Mouse (Mus musculus) midbrain, postnatal 0 days (tissue): ENCODE data around the gene Krtap10-10. TPM values are rescaled to one million over a fixed set of nuclear protein-coding genes. Genes with fewer than 3 reads are reported as not detected.

ENCODE experiments used
- ATAC-seq: fragments of 200-750 bp; cut with Nextera tagmentation; 2 replicates; pipeline ENCODE4 v1.8.0; 2017; ENCODE audit warnings: moderate number of reproducible peaks, mild to moderate bottlenecking, moderate TSS enrichment, moderate library complexity; ENCODE audit not compliant: low FRiP score
- DNase-seq: peaks from one replicate; pipeline ENCODE4 v3.0.0-alpha.2; 2015; ENCODE audit warnings: low spot score
- H3K27ac ChIP-seq: fragments of 300-500 bp; sonication (generic); 2 replicates; pipeline ENCODE4 v1.5.1; 2014; ENCODE audit warnings: low read depth, mild to moderate bottlenecking, low read length, mixed read lengths
- H3K27me3 ChIP-seq: fragments of 300-500 bp; sonication (generic); 2 replicates; pipeline ENCODE4 v1.6.1; 2014; ENCODE audit warnings: low read length, control low read depth, mixed read lengths; ENCODE audit not compliant: insufficient read depth
- H3K36me3 ChIP-seq: fragments of 300-500 bp; sonication (generic); 2 replicates; pipeline ENCODE4 v1.6.1; 2014; ENCODE audit warnings: low read length, control low read depth, mixed read lengths; ENCODE audit not compliant: insufficient read depth
- H3K4me1 ChIP-seq: fragments of 300-500 bp; sonication (generic); 2 replicates; pipeline ENCODE4 v1.6.1; 2014; ENCODE audit warnings: mild to moderate bottlenecking, control low read depth, antibody characterized with exemption, low read length, mixed read lengths; ENCODE audit not compliant: insufficient read depth
- H3K4me2 ChIP-seq: fragments of 300-500 bp; sonication (generic); 2 replicates; pipeline ENCODE4 v1.6.1; 2014; ENCODE audit warnings: low read depth, mild to moderate bottlenecking, low read length, mixed read lengths; ENCODE audit not compliant: poor library complexity, severe bottlenecking
- H3K4me3 ChIP-seq: fragments of 300-500 bp; sonication (generic); 2 replicates; pipeline ENCODE4 v1.5.1; 2014; ENCODE audit warnings: low read depth, mild to moderate bottlenecking, low read length, moderate library complexity
- H3K9ac ChIP-seq: fragments of 300-500 bp; sonication (generic); replicated peaks from 2 replicates; pipeline ENCODE4 v1.6.1; 2014; ENCODE audit warnings: mild to moderate bottlenecking, low read length, moderate library complexity, mixed read lengths; ENCODE audit not compliant: poor library complexity, severe bottlenecking
- H3K9me3 ChIP-seq: fragments of 300-500 bp; sonication (generic); 2 replicates; pipeline ENCODE4 v1.6.1; 2016; ENCODE audit warnings: low read length, control low read depth
- CTCF ChIP-seq: IDR thresholded peaks from 2 replicates; pipeline ENCODE4 v1.5.1; 2016; ENCODE audit warnings: antibody characterized with exemption, mild to moderate bottlenecking
- WGBS: fragments of 180-500 bp; shearing (Covaris S2); extraction: QIAGEN DNeasy Blood & Tissue Kit; methylation state at CpG from one replicate; pipeline ENCODE4 v1.1.7; 2014; 5-methylcytosine and 5-hydroxymethylcytosine counted together
- polyA plus RNA-seq: library from polyadenylated mRNA; unstranded; fragments of >200 nt; fragmentation: Nextera tagmentation; extraction: Ambion mirVana; gene quantifications from 2 replicates; pipeline ENCODE4 v1.2.1, GENCODE M21; 2015
- total RNA-seq: library from RNA; depleted of rRNA; stranded (reverse); fragments of >200 nt; gene quantifications from 2 replicates; pipeline ENCODE4 v1.2.3, GENCODE M21; 2014; rRNA removed

The Krtap10-10 gene
- total and polyA plus RNA-seq, 2 experiments from 2014 or later = not detected

DNA sequence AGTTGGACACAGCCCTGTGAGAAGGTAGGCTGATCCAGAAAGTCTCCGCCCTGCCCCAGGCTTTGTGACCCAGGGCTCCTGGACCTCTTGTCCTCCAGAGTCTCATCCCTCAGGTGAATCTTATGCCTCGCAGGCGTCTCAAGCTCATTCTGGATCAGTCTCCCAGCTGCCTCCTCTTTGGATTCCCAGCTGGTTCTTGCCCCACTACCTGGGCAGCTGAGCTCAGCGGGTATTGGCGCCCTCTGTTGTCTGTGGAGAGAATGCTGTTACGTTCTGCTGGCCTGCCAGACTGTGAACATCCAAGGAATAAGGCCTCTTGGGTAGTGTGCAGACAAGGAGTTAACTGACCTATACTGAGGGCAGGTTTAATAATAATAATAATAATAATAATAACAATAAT is 43.2 kb downstream of the Krtap10-10 start:
- ATAC-seq (no peak), DNase-seq (no peak)
- 55% methylated on average over 6 of the region's 6 CpGs for WGBS
- Histone ChIP-seq H3K27ac (no peak overlapping the region), H3K9ac (no peak overlapping the region), H3K4me2 (no peak overlapping the region), H3K27me3 (no peaks in the 10 kb centered on the region), H3K9me3 (no peaks in the 10 kb centered on the region), H3K36me3 (no peaks in the 10 kb centered on the region), H3K4me1 (no peaks in the 10 kb centered on the region), H3K4me3 (no peak overlapping the region)
- TF ChIP-seq CTCF = peak; percentile 46

DNA sequence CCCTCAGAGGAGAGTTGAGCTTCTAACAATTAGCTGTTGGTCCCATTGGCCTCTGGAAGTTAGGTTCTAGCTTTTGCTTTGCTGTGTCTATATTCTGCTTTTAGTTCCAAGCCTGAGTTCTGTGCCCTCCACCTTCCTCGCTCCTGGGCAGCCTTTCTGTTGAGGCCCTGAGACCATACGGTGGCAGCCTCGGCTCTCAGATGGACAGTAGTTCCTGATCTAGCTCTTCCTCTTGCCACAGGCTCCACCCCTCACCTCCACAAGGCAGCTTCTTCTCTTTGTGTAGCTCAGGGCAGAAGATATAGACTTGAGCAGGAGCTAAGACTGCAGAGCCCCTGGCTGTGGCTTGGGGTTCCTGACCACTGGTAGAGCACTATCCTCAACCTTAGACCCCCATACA is 44.6 kb downstream of the Krtap10-10 start:
- no peak for TF ChIP-seq CTCF
- 81% methylated on average over 3 of the region's 3 CpGs for WGBS

DNA sequence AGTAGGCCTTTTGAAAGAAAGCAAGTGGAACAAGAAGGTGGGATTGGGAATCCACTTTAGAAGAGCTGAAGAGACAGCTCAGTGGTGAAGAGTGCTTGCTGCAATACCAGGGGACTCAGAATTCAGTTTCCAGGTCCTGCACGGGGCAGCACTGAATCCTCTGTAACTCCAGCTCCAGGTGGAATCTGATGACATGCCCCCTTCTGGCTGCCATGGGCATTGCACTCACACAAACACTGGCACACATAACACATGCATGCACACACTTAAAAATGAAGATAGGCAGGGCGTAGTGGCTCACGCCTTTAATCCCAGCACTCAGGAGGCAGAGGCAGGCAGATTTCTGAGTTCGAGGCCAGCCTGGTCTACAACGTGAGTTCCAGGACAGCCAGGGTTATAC is 46.8 kb downstream of the Krtap10-10 start:
- no peak for ATAC-seq
- no peak overlapping the region for H3K9ac ChIP-seq
- no peak for DNase-seq
- H3K9me3 ChIP-seq = no peaks in the 10 kb centered on the region
- TF ChIP-seq CTCF = no peak; the same call in 1 of the 2 replicates
- H3K4me3 ChIP-seq = no peak overlapping the region
- no peaks in the 10 kb centered on the region for H3K4me1 ChIP-seq
- H3K36me3 ChIP-seq = no peaks in the 10 kb centered on the region
- H3K4me2 ChIP-seq = no peak overlapping the region
- no peaks in the 10 kb centered on the region for H3K27me3 ChIP-seq
- 88% methylated on average over 5 of the region's 5 CpGs for WGBS
- H3K27ac ChIP-seq = no peak overlapping the region

More for the DNA sequence above, 44.6 kb downstream of the Krtap10-10 start:
- H3K4me2 ChIP-seq = no peak overlapping the region
- H3K27me3 ChIP-seq = no peaks in the 10 kb centered on the region
- no peaks in the 10 kb centered on the region for H3K9me3 ChIP-seq
- no peak overlapping the region for H3K9ac ChIP-seq
- DNase-seq (no peak), ATAC-seq (no peak)
- no peak overlapping the region for H3K27ac ChIP-seq
- H3K4me3 ChIP-seq = no peak overlapping the region
- H3K36me3 ChIP-seq = no peaks in the 10 kb centered on the region
- H3K4me1 ChIP-seq = no peaks in the 10 kb centered on the region

DNA sequence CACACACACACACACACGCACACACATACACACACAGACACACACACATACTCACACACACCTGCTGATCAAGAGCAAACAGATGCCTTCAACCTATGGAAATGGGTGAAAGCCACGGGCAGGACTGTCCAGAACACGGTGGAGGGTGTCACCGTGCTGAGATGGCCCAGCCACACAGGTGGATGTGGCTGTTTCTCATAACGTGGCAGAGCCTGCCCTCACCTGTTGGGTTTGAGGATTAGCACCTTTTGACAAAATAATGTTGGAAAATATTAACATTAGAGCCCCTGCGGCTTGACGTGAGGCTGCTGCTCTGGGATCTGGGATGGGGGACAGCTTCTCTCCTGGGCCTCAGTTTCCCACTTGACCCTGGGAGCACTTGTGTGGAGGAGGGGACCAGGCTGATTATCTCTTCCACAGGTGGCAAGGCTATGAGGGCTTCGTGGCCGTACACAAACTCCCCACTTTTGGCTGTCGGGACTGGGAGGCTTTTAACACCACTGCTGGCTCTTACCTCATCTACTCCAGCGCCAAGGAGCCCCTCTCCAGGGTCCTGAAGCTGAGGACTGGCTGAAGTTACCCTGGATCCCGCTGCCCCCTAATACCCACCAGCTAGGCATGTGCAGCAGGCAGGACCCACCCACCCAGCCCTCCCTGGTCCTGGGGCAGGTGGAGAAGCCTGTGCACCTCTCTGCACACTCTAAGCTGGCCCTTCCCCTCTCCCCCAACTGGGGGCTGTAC is 50.4 kb downstream of the Krtap10-10 start:
- no peak for ATAC-seq
- TF ChIP-seq CTCF = peak; percentile 63
- Histone ChIP-seq H3K9me3 (no peaks in the 10 kb centered on the region; the same call in 1 of the 2 replicates), H3K27ac (no peak overlapping the region), H3K9ac (no peak overlapping the region), H3K4me1 (no peaks in the 10 kb centered on the region), H3K36me3 (no peaks in the 10 kb centered on the region), H3K27me3 (no peaks in the 10 kb centered on the region), H3K4me3 (no peak overlapping the region), H3K4me2 (no peak overlapping the region)
- WGBS = 56% methylated on average over 12 of the region's 12 CpGs
- peak; percentile 26 for DNase-seq

Other genes with a start within 250 kb of the Krtap10-10 start
Only the 30 nearest of the 33 such genes appear.
- gene Ube2g2, start 213.7 kb upstream of the Krtap10-10 start, total RNA-seq = 39.3 and 41.8 TPM in 2 replicates
- gene Ube2g2, start 213.7 kb upstream of the Krtap10-10 start, polyA plus RNA-seq = 67.2 and 70.6 TPM in 2 replicates
- gene Tspear, start 149.4 kb upstream of the Krtap10-10 start, total RNA-seq = 0.66 and 1.5 TPM in 2 replicates
- 0.63 and 1.3 TPM in 2 replicates for gene Tspear, start 149.4 kb upstream of the Krtap10-10 start, polyA plus RNA-seq
- not detected in 2 replicates for gene Gm19402, start 145.2 kb upstream of the Krtap10-10 start, total RNA-seq
- gene Gm19402, start 145.2 kb upstream of the Krtap10-10 start, polyA plus RNA-seq = not detected in 2 replicates
- gene Gm9508, start 138.7 kb upstream of the Krtap10-10 start, total RNA-seq = not detected in 2 replicates
- not detected in 2 replicates for gene Gm9508, start 138.7 kb upstream of the Krtap10-10 start, polyA plus RNA-seq
- not detected in 2 replicates for gene Gm10272, start 129.3 kb upstream of the Krtap10-10 start, total RNA-seq
- gene Gm10272, start 129.3 kb upstream of the Krtap10-10 start, polyA plus RNA-seq = not detected in 2 replicates
- not detected in 2 replicates for gene Gm10024, start 124.5 kb upstream of the Krtap10-10 start, total RNA-seq
- gene Gm10024, start 124.5 kb upstream of the Krtap10-10 start, polyA plus RNA-seq = not detected in 2 replicates
- gene Gm10142, start 120.1 kb upstream of the Krtap10-10 start, total RNA-seq = not detected in 2 replicates
- gene Gm10142, start 120.1 kb upstream of the Krtap10-10 start, polyA plus RNA-seq = not detected in 2 replicates
- not detected in 2 replicates for gene Krtap12-1, start 115.3 kb upstream of the Krtap10-10 start, total RNA-seq
- gene Krtap12-1, start 115.3 kb upstream of the Krtap10-10 start, polyA plus RNA-seq = not detected in 2 replicates
- gene Gm10100, start 109.5 kb upstream of the Krtap10-10 start, total RNA-seq = not detected in 2 replicates
- gene Gm10100, start 109.5 kb upstream of the Krtap10-10 start, polyA plus RNA-seq = not detected in 2 replicates
- gene Gm18596, start 93.3 kb upstream of the Krtap10-10 start, total RNA-seq = not detected in 2 replicates
- gene Gm18596, start 93.3 kb upstream of the Krtap10-10 start, polyA plus RNA-seq = not detected in 2 replicates
- not detected in 2 replicates for gene Gm9736, start 84.6 kb upstream of the Krtap10-10 start, total RNA-seq
- gene Gm9736, start 84.6 kb upstream of the Krtap10-10 start, polyA plus RNA-seq = not detected in 2 replicates
- not detected in 2 replicates for gene Gm3233, start 76.3 kb upstream of the Krtap10-10 start, total RNA-seq
- not detected in 2 replicates for gene Gm3233, start 76.3 kb upstream of the Krtap10-10 start, polyA plus RNA-seq
- gene Gm3238, start 64.6 kb upstream of the Krtap10-10 start, total RNA-seq = not detected in 2 replicates
- not detected in 2 replicates for gene Gm3238, start 64.6 kb upstream of the Krtap10-10 start, polyA plus RNA-seq
- not detected in 2 replicates for gene Gm7138, start 59.0 kb upstream of the Krtap10-10 start, total RNA-seq
- not detected in 2 replicates for gene Gm7138, start 59.0 kb upstream of the Krtap10-10 start, polyA plus RNA-seq
- not detected in 2 replicates for gene Gm3250, start 53.4 kb upstream of the Krtap10-10 start, total RNA-seq
- gene Gm3250, start 53.4 kb upstream of the Krtap10-10 start, polyA plus RNA-seq = not detected in 2 replicates
- gene Gm7137, start 47.7 kb upstream of the Krtap10-10 start, total RNA-seq = not detected in 2 replicates
- not detected in 2 replicates for gene Gm7137, start 47.7 kb upstream of the Krtap10-10 start, polyA plus RNA-seq
- not detected in 2 replicates for gene Gm9639, start 40.9 kb upstream of the Krtap10-10 start, total RNA-seq
- not detected in 2 replicates for gene Gm9639, start 40.9 kb upstream of the Krtap10-10 start, polyA plus RNA-seq
- not detected in 2 replicates for gene Gm19668, start 36.8 kb upstream of the Krtap10-10 start, total RNA-seq
- not detected in 2 replicates for gene Gm19668, start 36.8 kb upstream of the Krtap10-10 start, polyA plus RNA-seq
- gene Gm9507, start 24.1 kb upstream of the Krtap10-10 start, total RNA-seq = not detected in 2 replicates
- gene Gm9507, start 24.1 kb upstream of the Krtap10-10 start, polyA plus RNA-seq = not detected in 2 replicates
- gene Gm2696, start 21.3 kb upstream of the Krtap10-10 start, total RNA-seq = not detected in 2 replicates
- gene Gm2696, start 21.3 kb upstream of the Krtap10-10 start, polyA plus RNA-seq = not detected in 2 replicates
- 0.27 TPM in 1 of 2 replicates, not detected in the other for gene Krtap10-4, start 8.9 kb upstream of the Krtap10-10 start, total RNA-seq
- not detected in 2 replicates for gene Krtap10-4, start 8.9 kb upstream of the Krtap10-10 start, polyA plus RNA-seq
- gene Gm36176, start 10.9 kb downstream of the Krtap10-10 start, total RNA-seq = not detected in 2 replicates
- gene Gm36176, start 10.9 kb downstream of the Krtap10-10 start, polyA plus RNA-seq = not detected in 2 replicates
- not detected in 2 replicates for gene Gm10318, start 16.9 kb downstream of the Krtap10-10 start, total RNA-seq
- not detected in 2 replicates for gene Gm10318, start 16.9 kb downstream of the Krtap10-10 start, polyA plus RNA-seq
- gene Gm3285, start 26.0 kb downstream of the Krtap10-10 start, total RNA-seq = not detected in 2 replicates
- gene Gm3285, start 26.0 kb downstream of the Krtap10-10 start, polyA plus RNA-seq = not detected in 2 replicates
- 36.1 and 39.6 TPM in 2 replicates for gene Lrrc3, start 66.6 kb downstream of the Krtap10-10 start, total RNA-seq
- 29.7 and 29.9 TPM in 2 replicates for gene Lrrc3, start 66.6 kb downstream of the Krtap10-10 start, polyA plus RNA-seq
- 7.3 and 12.5 TPM in 2 replicates for gene Trpm2, start 134.6 kb downstream of the Krtap10-10 start, total RNA-seq
- 5.6 and 8.0 TPM in 2 replicates for gene Trpm2, start 134.6 kb downstream of the Krtap10-10 start, polyA plus RNA-seq
- gene 1810043G02Rik, start 142.6 kb downstream of the Krtap10-10 start, total RNA-seq = 60.0 and 61.7 TPM in 2 replicates
- 66.2 and 72.6 TPM in 2 replicates for gene 1810043G02Rik, start 142.6 kb downstream of the Krtap10-10 start, polyA plus RNA-seq
- 165 and 166 TPM in 2 replicates for gene Pfkl, start 174.1 kb downstream of the Krtap10-10 start, total RNA-seq
- 98.5 and 104 TPM in 2 replicates for gene Pfkl, start 174.1 kb downstream of the Krtap10-10 start, polyA plus RNA-seq
- gene Dnmt3l, start 206.0 kb downstream of the Krtap10-10 start, total RNA-seq = not detected in 2 replicates
- not detected in 2 replicates for gene Dnmt3l, start 206.0 kb downstream of the Krtap10-10 start, polyA plus RNA-seq
- 0.16 and 0.33 TPM in 2 replicates for gene Aire, start 207.7 kb downstream of the Krtap10-10 start, total RNA-seq
- gene Aire, start 207.7 kb downstream of the Krtap10-10 start, polyA plus RNA-seq = 0.20 and 0.31 TPM in 2 replicates